Mouse (Mus musculus) E14TG2a.4 (cell line): Measurements from ENCODE around the gene Ints6.

Source experiments
- CTCF ChIP-seq: conservative IDR thresholded peaks from 2 replicates; pipeline ENCODE4 v1.5.1; 2014; ENCODE audit warnings: low read length
- POU5F1 ChIP-seq: IDR thresholded peaks from 2 replicates; pipeline ENCODE4 v1.6.1; 2014; ENCODE audit warnings: low read length, borderline replicate concordance

DNA sequence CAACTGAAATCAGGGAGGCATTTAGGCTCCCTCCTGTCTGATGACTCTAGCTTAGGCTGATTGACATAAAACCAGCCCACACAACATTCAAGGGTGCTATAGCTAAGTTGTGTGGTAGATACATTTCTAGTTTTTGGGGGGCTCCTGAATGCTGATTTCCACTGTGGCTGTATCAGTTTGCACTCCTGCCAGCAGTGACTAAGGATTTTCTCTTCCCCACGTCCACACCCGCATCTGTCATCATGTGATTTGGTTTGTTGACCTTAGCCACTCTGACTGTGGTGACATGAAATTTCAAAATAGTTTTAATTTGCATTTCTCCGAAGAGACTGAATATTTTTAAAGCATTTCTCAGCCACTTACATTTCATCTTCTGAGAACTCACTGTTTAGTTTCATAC, 103.5 kb downstream of the Ints6 start:
- no peak for TF ChIP-seq CTCF
- TF ChIP-seq POU5F1: no peak
